Mouse (Mus musculus): ENCODE measurements around the gene Tiam2. TPM values are rescaled to one million over a fixed set of nuclear protein-coding genes. Genes with fewer than 3 reads are reported as not detected.

Tiam2 gene
- polyA plus RNA-seq, 1 experiment from 2014 or later: 5.7 TPM

GRCm38 (mm10) chr17:3498086-3498485 lies 171.7 kb downstream of the Tiam2 start:
- H3K9ac ChIP-seq (ENCODE audit: low read length): no peak overlapping the region
- H3K4me3 ChIP-seq (ENCODE audit: low read depth, low read length): no peak overlapping the region
- WGBS: 30% methylated on average over 3 of the region's 3 CpGs
- no peaks in the 10 kb centered on the region for H3K36me3 ChIP-seq (ENCODE audit: control insufficient read depth, insufficient read depth, low read length)
- ATAC-seq (replicated peaks; ENCODE audit: low FRiP score, low TSS enrichment, low read depth) (no peak), DNase-seq (ENCODE audit: low spot score) (peak; percentile 76)
- no peaks in the 10 kb centered on the region for H3K4me1 ChIP-seq (replicated peaks; ENCODE audit: control insufficient read depth, insufficient read depth, low read length)
- H3K27me3 ChIP-seq (replicated peaks; ENCODE audit: control insufficient read depth, insufficient read depth, low read length): no peaks in the 10 kb centered on the region
- H3K4me2 ChIP-seq (ENCODE audit: low read length): no peak overlapping the region
- no peaks in the 10 kb centered on the region for H3K9me3 ChIP-seq (ENCODE audit: control insufficient read depth, low read length)
- no peak overlapping the region for H3K27ac ChIP-seq (ENCODE audit: low read depth)

DNA sequence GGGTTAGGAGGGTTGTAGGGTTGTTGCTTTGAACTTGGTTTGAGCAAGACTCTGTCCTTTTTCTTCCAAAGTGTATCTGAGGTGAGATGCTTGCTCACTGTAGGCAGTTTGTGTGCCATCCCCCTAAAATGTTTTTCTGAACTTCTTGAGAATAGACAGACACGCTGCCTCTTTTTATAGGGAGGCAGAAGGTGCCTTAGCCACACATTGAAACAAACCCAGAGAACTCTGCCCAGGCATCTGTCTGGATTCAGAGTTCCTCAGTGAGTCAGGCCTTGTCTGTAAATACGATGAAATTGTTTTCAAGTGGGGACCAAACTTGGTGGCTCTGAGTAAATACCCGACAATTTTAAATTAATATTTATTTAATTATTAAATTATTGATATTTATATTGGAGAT lies 172.2 kb downstream of the Tiam2 start:
- Histone ChIP-seq H3K4me1 (replicated peaks; ENCODE audit: control insufficient read depth, insufficient read depth, low read length) (no peaks in the 10 kb centered on the region), H3K4me2 (ENCODE audit: low read length) (no peak overlapping the region), H3K4me3 (ENCODE audit: low read depth, low read length) (no peak overlapping the region), H3K9me3 (ENCODE audit: control insufficient read depth, low read length) (no peaks in the 10 kb centered on the region), H3K9ac (ENCODE audit: low read length) (no peak overlapping the region), H3K27ac (ENCODE audit: low read depth) (no peak overlapping the region), H3K27me3 (replicated peaks; ENCODE audit: control insufficient read depth, insufficient read depth, low read length) (no peaks in the 10 kb centered on the region), H3K36me3 (ENCODE audit: control insufficient read depth, insufficient read depth, low read length) (no peaks in the 10 kb centered on the region)
- WGBS: 75% methylated on average over 3 of the region's 3 CpGs
- ATAC-seq (replicated peaks; ENCODE audit: low FRiP score, low TSS enrichment, low read depth) (no peak), DNase-seq (ENCODE audit: low spot score) (no peak)

- Histone ChIP-seq H3K9ac (ENCODE audit: low read length) (no peak overlapping the region), H3K27me3 (replicated peaks; ENCODE audit: control insufficient read depth, insufficient read depth, low read length) (no peaks in the 10 kb centered on the region), H3K27ac (ENCODE audit: low read depth) (no peak overlapping the region), H3K4me3 (ENCODE audit: low read depth, low read length) (no peak overlapping the region), H3K36me3 (ENCODE audit: control insufficient read depth, insufficient read depth, low read length) (no peaks in the 10 kb centered on the region), H3K4me1 (replicated peaks; ENCODE audit: control insufficient read depth, insufficient read depth, low read length) (no peaks in the 10 kb centered on the region), H3K9me3 (ENCODE audit: control insufficient read depth, low read length) (no peaks in the 10 kb centered on the region), H3K4me2 (ENCODE audit: low read length) (no peak overlapping the region)
- ATAC-seq (replicated peaks; ENCODE audit: low FRiP score, low TSS enrichment, low read depth): no peak
- no peak for DNase-seq (ENCODE audit: low spot score)
- WGBS: 91% methylated on average over 8 of the region's 8 CpGs
Measured at GRCm38 (mm10) chr17:3499468-3499867, 173.1 kb downstream of the Tiam2 start.

DNA sequence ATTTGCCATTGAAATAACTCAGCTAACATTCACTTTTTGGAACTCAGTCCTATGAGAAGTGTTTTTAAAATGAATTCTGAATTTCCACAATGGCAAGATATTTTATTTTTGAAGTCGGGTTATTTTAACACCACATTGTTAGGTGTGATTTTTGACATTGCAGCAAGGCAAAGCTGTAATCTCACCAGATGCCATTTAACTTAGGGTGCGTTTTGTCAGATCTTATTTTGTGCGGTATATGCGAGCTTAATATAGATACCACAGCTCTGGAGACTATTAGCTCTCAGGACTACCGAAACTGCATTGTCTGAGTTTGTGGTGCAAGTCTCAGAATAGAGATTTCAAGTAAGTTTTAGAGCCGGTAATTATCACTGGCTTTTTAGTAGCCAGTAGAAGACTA lies 173.7 kb downstream of the Tiam2 start:
- ATAC-seq (replicated peaks; ENCODE audit: low FRiP score, low TSS enrichment, low read depth): no peak
- no peaks in the 10 kb centered on the region for H3K27me3 ChIP-seq (replicated peaks; ENCODE audit: control insufficient read depth, insufficient read depth, low read length)
- no peaks in the 10 kb centered on the region for H3K36me3 ChIP-seq (ENCODE audit: control insufficient read depth, insufficient read depth, low read length)
- WGBS: 93% methylated on average over 6 of the region's 6 CpGs
- H3K4me1 ChIP-seq (replicated peaks; ENCODE audit: control insufficient read depth, insufficient read depth, low read length): no peaks in the 10 kb centered on the region
- H3K4me3 ChIP-seq (ENCODE audit: low read depth, low read length): no peak overlapping the region
- no peak for DNase-seq (ENCODE audit: low spot score)
- H3K4me2 ChIP-seq (ENCODE audit: low read length): no peak overlapping the region
- H3K9me3 ChIP-seq (ENCODE audit: control insufficient read depth, low read length): no peaks in the 10 kb centered on the region
- no peak overlapping the region for H3K27ac ChIP-seq (ENCODE audit: low read depth)
- no peak overlapping the region for H3K9ac ChIP-seq (ENCODE audit: low read length)

- no peak for ATAC-seq (replicated peaks; ENCODE audit: low FRiP score, low TSS enrichment, low read depth)
- Histone ChIP-seq H3K27ac (ENCODE audit: low read depth) (no peak overlapping the region), H3K4me1 (replicated peaks; ENCODE audit: control insufficient read depth, insufficient read depth, low read length) (no peaks in the 10 kb centered on the region), H3K27me3 (replicated peaks; ENCODE audit: control insufficient read depth, insufficient read depth, low read length) (no peaks in the 10 kb centered on the region), H3K9me3 (ENCODE audit: control insufficient read depth, low read length) (no peaks in the 10 kb centered on the region), H3K4me2 (ENCODE audit: low read length) (no peak overlapping the region), H3K4me3 (ENCODE audit: low read depth, low read length) (no peak overlapping the region), H3K36me3 (ENCODE audit: control insufficient read depth, insufficient read depth, low read length) (no peaks in the 10 kb centered on the region), H3K9ac (ENCODE audit: low read length) (no peak overlapping the region)
- DNase-seq (ENCODE audit: low spot score): no peak
- 83% methylated on average over 4 of the region's 4 CpGs for WGBS
Measured at GRCm38 (mm10) chr17:3500936-3501335, 174.6 kb downstream of the Tiam2 start.

GRCm38 (mm10) chr17:3505711-3506110 lies 179.3 kb downstream of the Tiam2 start:
- no peaks in the 10 kb centered on the region for H3K9me3 ChIP-seq (ENCODE audit: control insufficient read depth, low read length)
- no peak overlapping the region for H3K4me2 ChIP-seq (ENCODE audit: low read length)
- H3K36me3 ChIP-seq (ENCODE audit: control insufficient read depth, insufficient read depth, low read length): no peaks in the 10 kb centered on the region
- H3K4me1 ChIP-seq (replicated peaks; ENCODE audit: control insufficient read depth, insufficient read depth, low read length): no peaks in the 10 kb centered on the region
- no peak for DNase-seq (ENCODE audit: low spot score)
- H3K9ac ChIP-seq (ENCODE audit: low read length): no peak overlapping the region
- H3K27ac ChIP-seq (ENCODE audit: low read depth): no peak overlapping the region
- no peak for ATAC-seq (replicated peaks; ENCODE audit: low FRiP score, low TSS enrichment, low read depth)
- 96% methylated on average over 1 of the region's 1 CpGs for WGBS
- H3K27me3 ChIP-seq (replicated peaks; ENCODE audit: control insufficient read depth, insufficient read depth, low read length): no peaks in the 10 kb centered on the region
- no peak overlapping the region for H3K4me3 ChIP-seq (ENCODE audit: low read depth, low read length)

DNA sequence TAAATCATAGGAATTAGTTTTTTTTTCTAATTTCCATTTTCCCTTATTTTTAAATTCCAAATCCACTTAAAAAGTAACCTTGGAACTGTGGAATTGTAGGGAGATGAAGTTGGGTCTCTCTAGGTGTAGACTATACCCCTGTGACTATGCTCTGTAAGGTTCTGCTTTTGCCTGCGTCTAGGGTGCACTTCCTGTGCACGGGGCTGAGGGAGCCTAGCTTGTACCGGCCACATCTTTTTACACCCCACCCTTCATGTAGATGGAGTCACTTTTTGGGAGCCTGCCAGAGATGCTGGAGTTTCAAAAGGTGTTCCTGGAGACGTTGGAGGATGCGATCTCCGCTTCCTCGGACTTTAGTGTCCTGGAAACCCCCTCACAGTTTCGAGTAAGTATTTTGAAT lies 180.1 kb downstream of the Tiam2 start:
- Histone ChIP-seq H3K27me3 (replicated peaks; ENCODE audit: control insufficient read depth, insufficient read depth, low read length) (no peaks in the 10 kb centered on the region), H3K9ac (ENCODE audit: low read length) (no peak overlapping the region), H3K4me2 (ENCODE audit: low read length) (no peak overlapping the region), H3K27ac (ENCODE audit: low read depth) (no peak overlapping the region), H3K4me1 (replicated peaks; ENCODE audit: control insufficient read depth, insufficient read depth, low read length) (no peaks in the 10 kb centered on the region), H3K9me3 (ENCODE audit: control insufficient read depth, low read length) (no peaks in the 10 kb centered on the region), H3K4me3 (ENCODE audit: low read depth, low read length) (no peak overlapping the region), H3K36me3 (ENCODE audit: control insufficient read depth, insufficient read depth, low read length) (no peaks in the 10 kb centered on the region)
- ATAC-seq (replicated peaks; ENCODE audit: low FRiP score, low TSS enrichment, low read depth): no peak
- no peak for DNase-seq (ENCODE audit: low spot score)
- 88% methylated on average over 8 of the region's 8 CpGs for WGBS

DNA sequence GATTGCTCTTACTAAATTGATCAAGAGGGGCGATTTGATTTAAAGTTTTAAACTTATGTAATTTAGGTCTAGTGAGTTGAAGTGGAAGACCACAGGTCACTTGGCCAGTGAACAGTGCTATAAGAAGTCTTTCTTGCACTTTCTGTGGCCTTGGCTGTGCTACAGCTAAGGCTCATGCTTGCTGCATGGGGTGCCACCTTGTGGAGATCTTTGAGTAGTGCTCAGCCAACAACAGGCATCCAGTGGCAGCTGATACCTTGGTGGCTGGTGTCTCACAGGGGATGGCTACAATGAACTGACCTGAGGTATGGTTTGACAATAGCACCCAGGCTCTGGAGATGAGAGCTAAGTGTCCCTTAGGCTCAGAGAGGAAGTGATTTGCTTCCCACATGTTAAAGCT lies 183.5 kb downstream of the Tiam2 start:
- Histone ChIP-seq H3K9ac (ENCODE audit: low read length) (no peak overlapping the region), H3K4me1 (replicated peaks; ENCODE audit: control insufficient read depth, insufficient read depth, low read length) (no peaks in the 10 kb centered on the region), H3K9me3 (ENCODE audit: control insufficient read depth, low read length) (no peaks in the 10 kb centered on the region), H3K4me3 (ENCODE audit: low read depth, low read length) (no peak overlapping the region), H3K4me2 (ENCODE audit: low read length) (no peak overlapping the region), H3K36me3 (ENCODE audit: control insufficient read depth, insufficient read depth, low read length) (no peaks in the 10 kb centered on the region), H3K27ac (ENCODE audit: low read depth) (no peak overlapping the region), H3K27me3 (replicated peaks; ENCODE audit: control insufficient read depth, insufficient read depth, low read length) (no peaks in the 10 kb centered on the region)
- 14% methylated on average over 1 of the region's 1 CpGs for WGBS
- peak; percentile 74 for DNase-seq (ENCODE audit: low spot score)
- no peak; the same call in 1 of the 2 replicates for ATAC-seq (replicated peaks; ENCODE audit: low FRiP score, low TSS enrichment, low read depth)

DNA sequence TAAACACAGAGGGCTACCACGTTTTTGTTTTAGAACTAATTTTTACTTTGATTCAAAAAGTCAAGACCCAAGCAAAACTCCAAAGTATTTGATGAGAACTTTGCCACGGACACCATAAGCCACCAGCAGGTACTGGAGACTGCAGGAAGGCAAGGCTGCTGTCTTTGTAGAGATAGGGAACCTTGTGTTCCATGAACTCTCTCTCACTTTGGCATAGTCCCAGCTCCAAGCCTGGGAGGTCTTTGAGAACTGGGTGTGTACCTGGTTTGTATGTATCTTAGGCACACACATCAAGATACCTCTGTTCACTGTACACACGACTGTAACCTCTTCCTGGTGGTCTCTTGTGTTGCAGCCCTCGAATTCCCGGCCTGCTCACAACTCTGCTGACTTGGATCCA lies 187.9 kb downstream of the Tiam2 start:
- H3K4me1 ChIP-seq (replicated peaks; ENCODE audit: control insufficient read depth, insufficient read depth, low read length): no peaks in the 10 kb centered on the region
- no peaks in the 10 kb centered on the region for H3K27me3 ChIP-seq (replicated peaks; ENCODE audit: control insufficient read depth, insufficient read depth, low read length)
- WGBS: 85% methylated on average over 5 of the region's 5 CpGs
- no peak overlapping the region for H3K27ac ChIP-seq (ENCODE audit: low read depth)
- no peaks in the 10 kb centered on the region for H3K9me3 ChIP-seq (ENCODE audit: control insufficient read depth, low read length)
- no peak overlapping the region for H3K4me2 ChIP-seq (ENCODE audit: low read length)
- no peaks in the 10 kb centered on the region for H3K36me3 ChIP-seq (ENCODE audit: control insufficient read depth, insufficient read depth, low read length)
- H3K4me3 ChIP-seq (ENCODE audit: low read depth, low read length): no peak overlapping the region
- DNase-seq (ENCODE audit: low spot score) (no peak), ATAC-seq (replicated peaks; ENCODE audit: low FRiP score, low TSS enrichment, low read depth) (no peak)
- H3K9ac ChIP-seq (ENCODE audit: low read length): no peak overlapping the region

Measured in intestine, embryonic 14.5 days (tissue).